Mouse (Mus musculus) intestine, postnatal 0 days (tissue): ENCODE measurements around the gene Poc1a. TPM values are rescaled to one million over a fixed set of nuclear protein-coding genes. Genes with fewer than 3 reads are reported as not detected.

Source experiments
- ATAC-seq: fragments of 200-750 bp; cut with Nextera tagmentation; 2 replicates; pipeline ENCODE4 v1.8.0; 2017; ENCODE audit warnings: mild to moderate bottlenecking, moderate TSS enrichment, moderate library complexity
- H3K27ac ChIP-seq: fragments of 300-500 bp; sonication (generic); 2 replicates; pipeline ENCODE4 v1.5.1; 2014; ENCODE audit warnings: mild to moderate bottlenecking, low read depth, low read length, moderate library complexity
- H3K27me3 ChIP-seq: fragments of 300-500 bp; sonication (generic); replicated peaks from 2 replicates; pipeline ENCODE4 v1.6.1; 2014; ENCODE audit warnings: low read length, mixed read lengths; ENCODE audit not compliant: control insufficient read depth, insufficient read depth
- H3K36me3 ChIP-seq: fragments of 300-500 bp; sonication (generic); 2 replicates; pipeline ENCODE4 v1.6.1; 2014; ENCODE audit warnings: mild to moderate bottlenecking, moderate library complexity; ENCODE audit not compliant: control insufficient read depth, insufficient read depth
- H3K4me1 ChIP-seq: fragments of 300-500 bp; sonication (generic); replicated peaks from 2 replicates; pipeline ENCODE4 v1.6.1; 2014; ENCODE audit warnings: antibody characterized with exemption, low read length, mixed read lengths; ENCODE audit not compliant: control insufficient read depth, insufficient read depth
- H3K4me2 ChIP-seq: fragments of 300-500 bp; sonication (generic); replicated peaks from 2 replicates; pipeline ENCODE4 v1.6.1; 2014; ENCODE audit warnings: low read depth, mild to moderate bottlenecking, moderate library complexity
- H3K4me3 ChIP-seq: fragments of 300-500 bp; sonication (generic); 2 replicates; pipeline ENCODE4 v1.5.1; 2014; ENCODE audit warnings: low read depth, low read length
- H3K9ac ChIP-seq: fragments of 300-500 bp; sonication (generic); 2 replicates; pipeline ENCODE4 v1.6.1; 2014; ENCODE audit warnings: mild to moderate bottlenecking, low read depth, low read length
- H3K9me3 ChIP-seq: fragments of 300-500 bp; sonication (generic); 2 replicates; pipeline ENCODE4 v1.6.1; 2016; ENCODE audit warnings: mixed run types; ENCODE audit not compliant: control insufficient read depth
- CTCF ChIP-seq: sonication (generic); IDR thresholded peaks from 2 replicates; pipeline ENCODE4 v1.5.1; 2016; ENCODE audit warnings: low read depth, mild to moderate bottlenecking, control low read depth, antibody characterized with exemption, moderate library complexity
- WGBS: fragments of 180-500 bp; shearing (Covaris S2); extraction: QIAGEN DNeasy Blood & Tissue Kit; methylation state at CpG from one replicate; pipeline ENCODE4 v1.1.7; 2014; 5-methylcytosine and 5-hydroxymethylcytosine counted together
- polyA plus RNA-seq: library from polyadenylated mRNA; unstranded; fragments of >200 nt; fragmentation: Nextera tagmentation; extraction: Ambion mirVana; gene quantifications from 2 replicates; pipeline ENCODE4 v1.2.1, GENCODE M21; 2015

Gene Poc1a
- polyA plus RNA-seq, 1 experiment from 2014 or later = 11.5 TPM

GRCm38 (mm10) chr9:106236156-106236817 lies 44.6 kb upstream of the Poc1a start:
- Histone ChIP-seq H3K4me3 (no peak overlapping the region), H3K9me3 (no peaks in the 10 kb centered on the region), H3K36me3 (peaks cover 88% of the 10 kb centered on the region), H3K9ac (0 out of 2 replicates have a peak overlapping the region, but pooled peaks have one; percentile 17), H3K4me2 (no peak overlapping the region), H3K27ac (no peak overlapping the region), H3K27me3 (no peaks in the 10 kb centered on the region), H3K4me1 (no peaks in the 10 kb centered on the region)
- TF ChIP-seq CTCF = no peak
- 90% methylated on average over 23 of the region's 23 CpGs for WGBS
- no peak for ATAC-seq

- no peak for ATAC-seq
- TF ChIP-seq CTCF = no peak
- Histone ChIP-seq H3K36me3 (peaks cover 93% of the 10 kb centered on the region), H3K4me3 (no peak overlapping the region), H3K27ac (no peak overlapping the region), H3K9ac (no peak overlapping the region), H3K27me3 (no peaks in the 10 kb centered on the region), H3K9me3 (no peaks in the 10 kb centered on the region), H3K4me2 (no peak overlapping the region), H3K4me1 (no peaks in the 10 kb centered on the region)
- 74% methylated on average over 3 of the region's 3 CpGs for WGBS
Observed at GRCm38 (mm10) chr9:106236818-106237211, 44.0 kb upstream of the Poc1a start.

- H3K4me1 ChIP-seq = no peaks in the 10 kb centered on the region
- WGBS = 85% methylated on average over 8 of the region's 8 CpGs
- no peaks in the 10 kb centered on the region for H3K27me3 ChIP-seq
- no peak for ATAC-seq
- no peak overlapping the region for H3K4me3 ChIP-seq
- H3K9me3 ChIP-seq = no peaks in the 10 kb centered on the region
- H3K36me3 ChIP-seq = peaks cover 98% of the 10 kb centered on the region
- no peak for TF ChIP-seq CTCF
- no peak overlapping the region for H3K9ac ChIP-seq
- no peak overlapping the region for H3K27ac ChIP-seq
- H3K4me2 ChIP-seq = no peak overlapping the region
Observed at GRCm38 (mm10) chr9:106237401-106237800, 43.5 kb upstream of the Poc1a start.

- Histone ChIP-seq H3K4me2 (no peak overlapping the region), H3K4me1 (no peaks in the 10 kb centered on the region), H3K4me3 (no peak overlapping the region), H3K9ac (no peak overlapping the region), H3K36me3 (peaks cover 98% of the 10 kb centered on the region), H3K9me3 (no peaks in the 10 kb centered on the region), H3K27me3 (no peaks in the 10 kb centered on the region), H3K27ac (no peak overlapping the region)
- TF ChIP-seq CTCF = no peak
- 96% methylated on average over 10 of the region's 10 CpGs for WGBS
- no peak for ATAC-seq
Observed at GRCm38 (mm10) chr9:106237878-106238277, 43.0 kb upstream of the Poc1a start.

- 0 out of 2 replicates have a peak, but pooled peaks cover 5% of the 10 kb centered on the region for H3K4me1 ChIP-seq
- H3K4me3 ChIP-seq = no peak overlapping the region
- TF ChIP-seq CTCF = peak; percentile 23
- no peak overlapping the region for H3K9ac ChIP-seq
- WGBS = 88% methylated on average over 10 of the region's 10 CpGs
- H3K4me2 ChIP-seq = no peak overlapping the region
- ATAC-seq = no peak
- no peaks in the 10 kb centered on the region for H3K27me3 ChIP-seq
- no peak overlapping the region for H3K27ac ChIP-seq
- H3K9me3 ChIP-seq = no peaks in the 10 kb centered on the region
- H3K36me3 ChIP-seq = peaks cover 70% of the 10 kb centered on the region
Observed at GRCm38 (mm10) chr9:106241541-106242164, 39.2 kb upstream of the Poc1a start.

GRCm38 (mm10) chr9:106242813-106243488 lies 37.9 kb upstream of the Poc1a start:
- ATAC-seq = no peak
- H3K4me2 ChIP-seq = no peak overlapping the region
- 0 out of 2 replicates have a peak, but pooled peaks cover 7% of the 10 kb centered on the region for H3K4me1 ChIP-seq
- 56% methylated on average over 19 of the region's 19 CpGs for WGBS
- no peak overlapping the region for H3K4me3 ChIP-seq
- no peaks in the 10 kb centered on the region for H3K27me3 ChIP-seq
- H3K9ac ChIP-seq = no peak overlapping the region
- H3K36me3 ChIP-seq = peaks cover 57% of the 10 kb centered on the region
- peak overlapping the region; percentile 35; the same call in 1 of the 2 replicates for H3K27ac ChIP-seq
- no peak for TF ChIP-seq CTCF
- no peaks in the 10 kb centered on the region for H3K9me3 ChIP-seq
